Mouse (Mus musculus): ENCODE measurements around the gene Rint1. TPM values are rescaled to one million over a fixed set of nuclear protein-coding genes. Genes with fewer than 3 reads are reported as not detected.
A peak's percentile ranks its signal among the peaks of the same experiment; 100 is the strongest.

Gene Rint1
- total and polyA plus RNA-seq, 3 experiments, result 42.5 to 419 (median 48.8) TPM

- Histone ChIP-seq H3K4me3 (ENCODE audit: control insufficient read depth in 1 of 2, insufficient read depth in 1 of 2, low read depth in 2 of 2, low read length in 2 of 2) (no peak overlapping the region), H3K4me1 (ENCODE audit: control insufficient read depth in 1 of 2, insufficient read depth in 2 of 2, low read length in 2 of 2) (no peaks in the 10 kb centered on the region), H3K27ac (ENCODE audit: control insufficient read depth, low read depth, low read length) (no peak overlapping the region), H3K36me3 (ENCODE audit: control insufficient read depth in 1 of 2, insufficient read depth in 2 of 2, low read length in 2 of 2) (peaks cover 0 to 2% of the 10 kb centered on the region in 2 experiments; a peak in 1 of 4 replicates), H3K27me3 (ENCODE audit: control insufficient read depth in 1 of 2, insufficient read depth in 2 of 2, low read length in 2 of 2) (no peaks in the 10 kb centered on the region), H3K79me2 (ENCODE audit: control insufficient read depth, insufficient read depth, low read length, poor library complexity) (no peaks in the 10 kb centered on the region), H3K9ac (ENCODE audit: control insufficient read depth, low read depth, low read length, poor library complexity, severe bottlenecking) (no peak overlapping the region), H3K9me3 (replicated peaks; ENCODE audit: insufficient read depth, low read length) (no peaks in the 10 kb centered on the region)
- DNase-seq (ENCODE audit: low read depth, low spot score), result peak; percentile 7
- no peak for TF ChIP-seq BHLHE40 (IDR thresholded peaks at IDR 0.05; ENCODE audit: borderline replicate concordance, low read depth, low read length)
Observed at GRCm38 (mm10) chr5:23859896-23860295, 72.4 kb downstream of the Rint1 start.

- H3K4me1 ChIP-seq (ENCODE audit: control insufficient read depth in 1 of 2, insufficient read depth in 2 of 2, low read length in 2 of 2), result no peaks in the 10 kb centered on the region
- no peaks in the 10 kb centered on the region for H3K9me3 ChIP-seq (replicated peaks; ENCODE audit: insufficient read depth, low read length)
- H3K36me3 ChIP-seq (ENCODE audit: control insufficient read depth in 1 of 2, insufficient read depth in 2 of 2, low read length in 2 of 2), result no peaks in the 10 kb centered on the region; a peak in 1 of 4 replicates
- no peak overlapping the region for H3K9ac ChIP-seq (ENCODE audit: control insufficient read depth, low read depth, low read length, poor library complexity, severe bottlenecking)
- no peaks in the 10 kb centered on the region for H3K27me3 ChIP-seq (ENCODE audit: control insufficient read depth in 1 of 2, insufficient read depth in 2 of 2, low read length in 2 of 2)
- H3K4me3 ChIP-seq (ENCODE audit: control insufficient read depth in 1 of 2, insufficient read depth in 1 of 2, low read depth in 2 of 2, low read length in 2 of 2), result no peak overlapping the region
- TF ChIP-seq ZKSCAN1 (IDR thresholded peaks at IDR 0.05; ENCODE audit: low read depth, low read length), result no peak
- TF ChIP-seq TAL1 (IDR thresholded peaks at IDR 0.05; ENCODE audit: low read length), result no peak
- TF ChIP-seq POLR2AphosphoS5 (IDR thresholded peaks at IDR 0.05; ENCODE audit: borderline replicate concordance, low read depth, low read length), result no peak
- TF ChIP-seq RAD21 (IDR thresholded peaks at IDR 0.05; ENCODE audit: low read depth, low read length), result no peak
- TF ChIP-seq EP300 (IDR thresholded peaks at IDR 0.05; ENCODE audit: low read depth in 1 of 2, low read length in 2 of 2), result no peak
- no peak for TF ChIP-seq SMC3 (IDR thresholded peaks at IDR 0.05; ENCODE audit: low read depth, low read length)
- TF ChIP-seq JUND (IDR thresholded peaks at IDR 0.05; ENCODE audit: low read depth, low read length), result no peak
- no peak for TF ChIP-seq MYC (IDR thresholded peaks at IDR 0.05; ENCODE audit: low read depth, low read length)
- no peak for TF ChIP-seq ELF1 (IDR thresholded peaks at IDR 0.05; ENCODE audit: low read depth, low read length)
- no peak for TF ChIP-seq USF2 (IDR thresholded peaks at IDR 0.05; ENCODE audit: borderline replicate concordance in 1 of 2, insufficient read depth in 1 of 2, low read depth in 1 of 2, low read length in 2 of 2)
- TF ChIP-seq HCFC1 (IDR thresholded peaks at IDR 0.05; ENCODE audit: low read depth, low read length), result no peak
- no peak overlapping the region for H3K27ac ChIP-seq (ENCODE audit: control insufficient read depth, low read depth, low read length)
- peak; percentile 25 for DNase-seq (ENCODE audit: low read depth, low spot score)
- H3K79me2 ChIP-seq (ENCODE audit: control insufficient read depth, insufficient read depth, low read length, poor library complexity), result no peaks in the 10 kb centered on the region
Observed at GRCm38 (mm10) chr5:23861721-23862120, 74.2 kb downstream of the Rint1 start.

GRCm38 (mm10) chr5:23862291-23862690, 74.8 kb downstream of the Rint1 start:
- Histone ChIP-seq H3K27me3 (ENCODE audit: control insufficient read depth in 1 of 2, insufficient read depth in 2 of 2, low read length in 2 of 2) (no peaks in the 10 kb centered on the region), H3K36me3 (ENCODE audit: control insufficient read depth in 1 of 2, insufficient read depth in 2 of 2, low read length in 2 of 2) (no peaks in the 10 kb centered on the region), H3K79me2 (ENCODE audit: control insufficient read depth, insufficient read depth, low read length, poor library complexity) (no peaks in the 10 kb centered on the region), H3K27ac (ENCODE audit: control insufficient read depth, low read depth, low read length) (no peak overlapping the region), H3K9ac (ENCODE audit: control insufficient read depth, low read depth, low read length, poor library complexity, severe bottlenecking) (no peak overlapping the region), H3K9me3 (replicated peaks; ENCODE audit: insufficient read depth, low read length) (no peaks in the 10 kb centered on the region), H3K4me3 (ENCODE audit: control insufficient read depth in 1 of 2, insufficient read depth in 1 of 2, low read depth in 2 of 2, low read length in 2 of 2) (no peak overlapping the region), H3K4me1 (ENCODE audit: control insufficient read depth in 1 of 2, insufficient read depth in 2 of 2, low read length in 2 of 2) (no peaks in the 10 kb centered on the region)
- TF ChIP-seq MYB (IDR thresholded peaks at IDR 0.05; ENCODE audit: low read depth, low read length) (no peak), USF2 (IDR thresholded peaks at IDR 0.05; ENCODE audit: borderline replicate concordance in 1 of 2, insufficient read depth in 1 of 2, low read depth in 1 of 2, low read length in 2 of 2) (no peak), POLR2A (IDR thresholded peaks at IDR 0.05; ENCODE audit: control insufficient read depth in 1 of 2, insufficient read depth in 1 of 2, low read depth in 1 of 2, low read length in 2 of 2, poor library complexity in 1 of 2) (no peak), TCF12 (IDR thresholded peaks at IDR 0.05; ENCODE audit: low read depth, low read length) (no peak), USF1 (IDR thresholded peaks at IDR 0.05; ENCODE audit: low read depth, low read length) (no peak), CHD1 (IDR thresholded peaks at IDR 0.05; ENCODE audit: low read depth, low read length) (no peak), MXI1 (IDR thresholded peaks at IDR 0.05; ENCODE audit: low read depth, low read length) (no peak), E2F4 (IDR thresholded peaks at IDR 0.05; ENCODE audit: borderline replicate concordance, low read depth, low read length) (no peak), KAT2A (conservative IDR thresholded peaks at IDR 0.05; ENCODE audit: low read depth, low read length) (no peak), ZNF384 (IDR thresholded peaks at IDR 0.05; ENCODE audit: low read depth, low read length) (no peak), GATA1 (IDR thresholded peaks at IDR 0.05; ENCODE audit: low read depth, low read length) (no peak)
- DNase-seq (ENCODE audit: low read depth, low spot score), result peak; percentile 4
